Mouse (Mus musculus) liver, adult (tissue): ENCODE results near the gene Cntnap1.

Source experiments
- GATA4 ChIP-seq: IDR thresholded peaks from 2 replicates; pipeline ENCODE4 v1.6.1; 2014; ENCODE audit warnings: mild to moderate bottlenecking, low read length; ENCODE audit not compliant: insufficient replicate concordance

Gene Cntnap1

DNA sequence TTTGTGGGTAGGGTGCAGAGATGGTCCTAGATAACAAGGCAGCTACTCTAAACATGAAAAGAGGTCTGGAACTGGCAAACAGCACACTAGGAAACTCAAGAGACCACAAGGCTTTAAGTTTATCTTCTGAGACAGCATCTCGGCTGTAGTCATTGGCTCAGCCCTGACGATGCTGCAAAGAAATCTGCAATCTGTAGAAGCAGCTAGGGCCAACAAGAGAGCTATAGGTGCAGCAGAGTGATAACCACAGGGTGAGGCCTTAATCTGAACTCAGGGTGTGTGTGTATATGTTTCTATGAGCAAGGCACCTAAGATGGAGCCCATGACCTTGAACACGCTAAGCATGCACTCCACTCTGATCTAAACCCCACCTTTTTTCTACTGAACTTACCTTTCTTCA lies 29.2 kb downstream of the Cntnap1 start:
- no peak for TF ChIP-seq GATA4

DNA sequence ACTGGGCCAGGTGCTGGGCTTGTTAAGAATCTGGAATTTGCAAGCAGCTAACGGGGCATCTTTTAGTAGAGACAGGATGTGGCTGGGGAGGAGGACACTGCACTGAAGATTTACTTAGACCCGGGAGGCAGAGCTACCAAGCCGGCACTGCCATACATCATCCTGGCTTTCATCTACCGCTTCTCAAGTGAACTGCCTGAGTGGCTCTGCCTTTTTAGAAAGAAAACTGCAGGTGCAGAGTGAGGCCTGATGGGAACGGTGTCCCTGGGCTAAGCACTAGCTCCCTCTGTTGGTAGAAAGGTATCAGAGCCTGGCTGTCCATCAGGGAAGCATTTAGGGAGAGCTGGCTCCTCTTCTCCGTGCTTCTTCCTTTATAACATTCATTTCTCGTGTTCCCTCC lies 30.7 kb downstream of the Cntnap1 start:
- TF ChIP-seq GATA4, result no peak

DNA sequence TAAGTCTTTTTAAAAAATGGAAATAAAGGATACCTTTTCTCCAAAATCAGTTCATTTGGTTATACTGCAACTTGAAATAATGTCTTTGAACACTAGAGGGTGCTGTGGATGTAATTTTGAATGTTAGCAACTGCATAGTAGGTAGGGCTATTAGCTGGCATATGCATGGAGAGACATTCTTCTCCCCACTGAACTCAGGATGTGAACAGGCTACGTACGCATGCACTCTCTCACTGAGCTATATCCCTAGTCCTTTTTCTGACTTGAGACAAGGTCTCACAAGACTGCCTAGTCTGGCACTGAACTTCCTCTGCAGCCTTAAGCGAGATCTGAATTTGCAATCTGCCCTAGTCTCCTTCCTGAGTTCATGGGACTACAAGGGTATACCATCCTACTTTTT lies 41.6 kb downstream of the Cntnap1 start:
- TF ChIP-seq GATA4, result no peak

DNA sequence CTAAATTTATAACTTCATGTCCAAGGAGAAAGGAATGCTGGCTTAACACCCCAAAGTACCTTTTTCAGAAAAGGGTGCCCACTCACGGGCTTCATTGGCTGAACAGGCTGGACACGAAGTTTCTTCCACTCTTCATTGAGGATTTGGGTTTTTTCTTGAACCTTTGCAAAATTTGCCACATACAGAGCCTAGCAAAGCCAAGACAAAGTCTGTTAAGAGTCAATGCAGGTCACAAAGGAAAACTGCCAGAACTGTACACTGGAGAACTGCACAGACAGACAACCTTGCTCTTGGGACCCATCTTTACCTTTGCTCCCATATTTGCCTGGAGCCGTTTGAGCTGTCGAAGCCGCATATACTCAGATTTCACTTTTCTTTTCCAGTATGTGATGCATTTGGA lies 46.6 kb downstream of the Cntnap1 start:
- no peak for TF ChIP-seq GATA4

DNA sequence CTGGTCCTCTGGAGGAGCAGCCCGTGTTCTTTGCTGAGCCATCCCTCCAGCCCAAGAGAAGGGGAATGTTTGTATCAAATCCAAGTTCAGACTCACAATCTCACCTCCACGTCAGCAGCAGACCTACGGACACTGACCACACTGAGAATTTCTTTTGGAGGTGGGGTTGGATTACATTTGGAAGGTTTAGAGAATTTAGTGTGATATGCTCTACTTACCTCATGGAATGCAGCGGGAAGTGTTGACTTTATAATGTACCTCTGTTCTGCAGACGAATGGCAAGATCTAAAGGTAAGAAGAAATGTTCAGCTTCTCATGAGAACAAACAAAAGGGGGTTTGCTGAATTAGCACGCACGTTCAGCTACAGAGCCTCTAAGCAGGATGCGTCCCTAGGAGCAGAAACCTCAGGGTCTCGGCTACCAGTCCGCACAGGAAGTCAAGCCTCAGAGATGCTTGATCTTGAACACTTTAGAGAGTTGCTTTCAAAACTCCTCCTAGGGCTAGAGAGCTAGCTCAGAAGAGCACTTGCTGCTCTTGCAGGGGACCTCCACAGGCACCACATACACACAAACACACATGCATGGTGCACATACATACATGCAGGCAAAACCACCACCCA lies 48.2 kb downstream of the Cntnap1 start:
- TF ChIP-seq GATA4, result no peak

DNA sequence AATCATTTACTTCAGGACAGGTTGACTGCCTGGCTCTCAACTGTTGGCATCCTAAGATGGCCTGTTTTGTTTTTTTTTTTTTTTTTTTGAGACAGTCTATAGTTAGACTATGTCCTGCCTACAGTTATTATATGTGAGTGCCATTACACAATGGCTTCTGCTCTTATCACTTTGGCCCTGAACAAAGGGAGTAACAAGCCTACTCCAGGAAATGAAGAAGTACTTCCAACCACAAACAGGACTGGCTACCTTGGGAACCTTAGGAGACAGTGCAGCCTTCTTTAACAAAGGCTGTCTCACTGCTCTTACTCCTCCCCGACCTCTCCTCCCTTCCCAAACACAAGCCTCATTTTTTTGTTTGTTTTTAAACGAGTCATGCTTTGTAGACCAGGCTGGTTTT lies 50.5 kb downstream of the Cntnap1 start:
- TF ChIP-seq GATA4, result no peak

DNA sequence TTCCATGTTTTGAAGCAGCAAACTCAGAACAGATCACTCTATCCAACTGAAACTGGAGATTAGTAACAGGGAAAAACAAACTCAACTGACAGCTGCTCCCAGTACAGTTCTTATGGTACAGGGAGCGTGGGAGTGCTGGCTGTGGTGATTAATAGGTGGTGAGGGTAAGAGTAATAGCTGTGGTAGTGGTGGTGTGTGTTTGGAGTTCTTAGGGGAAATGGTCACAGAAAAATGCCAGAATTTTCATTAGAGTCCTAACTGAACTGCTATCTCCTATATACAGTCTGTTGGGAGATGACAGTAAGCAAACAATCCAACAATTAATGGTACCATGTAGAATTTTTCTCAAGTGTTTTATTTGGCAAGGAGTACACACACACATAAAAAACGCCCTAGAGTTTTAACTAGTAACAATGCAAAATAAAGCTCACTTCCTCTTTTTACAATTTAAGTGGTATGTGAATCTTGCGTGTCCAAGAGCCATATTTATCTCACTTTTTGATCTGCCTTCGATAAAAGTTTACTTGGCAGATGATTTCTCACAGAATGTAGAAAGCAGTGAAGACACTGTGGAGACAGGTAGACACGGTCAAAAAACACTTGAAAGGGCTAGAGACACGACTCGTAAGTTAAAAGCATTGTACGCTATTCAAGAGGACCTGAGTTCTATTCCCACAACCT lies 51.1 kb downstream of the Cntnap1 start:
- TF ChIP-seq GATA4, result no peak

DNA sequence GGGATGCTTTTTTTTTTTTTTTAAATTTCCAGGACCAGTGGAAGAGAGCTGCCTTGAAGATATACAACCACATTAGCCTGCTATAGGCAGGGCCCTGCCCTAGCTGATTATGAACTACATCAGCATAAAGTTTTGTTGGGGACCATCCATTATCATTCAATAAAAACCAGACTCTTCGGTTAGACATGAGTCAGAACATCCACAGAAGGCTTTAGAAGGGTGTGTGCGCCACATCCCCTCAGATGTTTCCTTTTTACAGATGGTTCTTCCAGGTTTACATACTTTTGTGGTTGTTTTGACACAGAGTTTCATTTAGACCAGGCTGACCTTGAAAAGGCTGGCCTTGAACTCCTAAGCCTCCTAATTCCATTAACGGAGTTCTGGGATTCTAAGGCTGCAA lies 54.0 kb downstream of the Cntnap1 start:
- no peak for TF ChIP-seq GATA4

DNA sequence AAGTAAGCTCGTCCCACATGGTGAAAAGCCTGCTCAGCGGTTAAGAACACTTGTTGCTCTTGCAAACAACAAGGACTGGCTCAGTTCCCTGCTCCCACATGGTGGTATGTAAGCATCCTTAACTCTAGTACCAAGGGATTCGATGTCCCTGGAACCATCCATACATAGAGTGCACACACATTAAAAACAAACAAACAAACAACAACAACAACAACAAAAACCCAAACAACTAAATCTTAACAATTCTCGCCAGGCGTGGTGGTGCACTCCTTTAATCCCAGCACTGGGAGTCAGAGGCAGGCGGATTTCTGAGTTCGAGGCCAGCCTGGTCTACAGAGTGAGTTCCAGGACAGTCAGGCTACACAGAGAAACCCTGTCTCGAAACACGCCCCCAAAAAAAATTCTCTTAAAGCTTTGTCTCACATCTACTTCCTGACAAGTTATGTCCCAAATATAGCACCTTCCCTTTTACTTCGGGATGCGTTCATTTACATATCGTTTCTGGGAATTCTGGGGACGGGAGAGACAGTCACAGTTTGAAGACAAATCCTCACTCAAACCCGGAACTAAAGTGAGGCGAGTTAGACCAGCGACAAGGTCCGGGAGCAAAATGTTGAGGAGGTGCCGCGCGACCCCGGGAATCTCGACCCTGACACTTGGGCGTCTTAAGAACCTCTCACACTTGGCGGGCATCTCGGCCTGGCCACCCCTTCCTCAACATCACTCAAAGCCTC lies 55.2 kb downstream of the Cntnap1 start:
- TF ChIP-seq GATA4, result no peak

DNA sequence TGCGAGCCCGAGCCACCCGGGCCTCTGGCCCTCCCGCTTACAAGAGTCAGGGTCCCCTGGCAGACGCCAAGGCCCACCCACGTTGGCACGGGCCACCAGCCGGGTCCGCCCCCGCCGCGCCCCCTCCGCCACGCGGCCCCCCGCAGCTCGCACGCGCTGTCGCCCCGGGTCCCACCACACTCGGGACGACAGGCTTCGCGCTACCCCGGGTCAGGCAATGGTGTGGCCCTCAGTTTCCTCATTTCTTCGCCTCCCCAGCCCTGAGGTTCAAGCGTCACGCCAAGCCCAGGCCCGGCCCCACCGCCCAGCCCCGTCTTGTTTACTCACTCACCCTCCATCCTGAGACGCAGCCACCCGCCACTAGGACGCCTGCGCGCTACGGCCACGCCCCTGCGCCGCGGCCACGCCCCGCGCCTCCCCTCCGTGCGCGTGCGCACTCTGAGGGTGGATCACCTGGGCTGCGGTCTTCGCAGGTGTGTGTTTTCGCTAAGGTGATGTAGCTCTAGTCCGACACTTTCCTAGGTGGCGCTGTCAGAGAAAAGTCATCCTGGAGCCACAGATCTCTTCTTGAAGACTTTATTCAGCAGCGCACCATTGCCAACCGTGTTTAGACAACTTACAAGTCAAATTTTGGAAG lies 55.9 kb downstream of the Cntnap1 start, which contains the start of gene Ezh1:
Ezh1 (minus strand) TSS at position 399 of the 637 bp plus-strand sequence.
- TF ChIP-seq GATA4, result no peak; the same call in 1 of the 2 replicates

DNA sequence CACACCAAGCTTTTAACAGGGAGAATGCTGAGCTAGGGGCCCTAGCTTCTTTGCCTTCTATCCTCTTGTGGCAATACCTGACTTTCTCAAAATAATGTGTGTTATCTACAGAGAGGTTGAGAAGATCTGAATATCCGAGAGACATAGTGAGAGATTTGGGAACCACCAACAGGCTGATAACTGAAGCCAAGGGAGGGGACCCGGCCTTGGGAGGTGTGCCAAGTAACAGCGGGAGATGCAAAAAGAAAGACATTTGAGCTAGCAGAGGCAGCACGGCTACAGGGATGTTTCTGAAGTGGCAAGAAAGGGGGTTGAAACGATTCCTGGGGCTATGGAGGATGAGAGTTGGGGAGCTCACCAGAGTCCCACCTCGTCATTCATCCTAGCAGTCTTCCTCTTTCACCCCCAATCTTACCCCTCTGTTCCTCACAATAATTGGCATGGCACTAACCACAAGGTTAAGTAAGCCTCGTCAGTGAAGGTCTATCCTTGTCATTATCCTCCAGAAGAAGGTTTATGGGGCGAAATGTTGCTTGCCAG lies 59.1 kb downstream of the Cntnap1 start:
- TF ChIP-seq GATA4, result no peak

DNA sequence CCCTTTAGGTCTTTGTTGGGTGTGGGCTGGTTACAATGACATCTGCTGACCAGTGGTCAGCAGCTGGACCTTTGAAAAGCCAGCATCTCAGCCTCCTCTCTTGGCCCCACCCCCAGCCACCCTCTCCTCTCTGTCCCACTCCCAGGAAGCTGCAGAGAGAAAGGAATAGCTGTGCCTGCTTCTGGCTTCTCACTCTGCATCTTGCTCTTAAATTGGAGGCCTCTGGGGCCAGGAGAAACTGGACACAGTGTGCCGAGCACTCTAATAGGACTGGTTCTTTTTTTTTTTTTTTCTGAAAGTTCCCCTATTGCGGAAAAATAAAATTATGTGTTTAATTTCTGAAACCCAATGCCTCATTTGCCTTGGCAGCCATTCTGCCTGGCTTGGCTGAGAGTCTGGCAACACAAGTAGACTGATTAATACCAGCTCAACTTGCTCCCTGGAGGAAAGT lies 59.8 kb downstream of the Cntnap1 start:
- TF ChIP-seq GATA4, result no peak

DNA sequence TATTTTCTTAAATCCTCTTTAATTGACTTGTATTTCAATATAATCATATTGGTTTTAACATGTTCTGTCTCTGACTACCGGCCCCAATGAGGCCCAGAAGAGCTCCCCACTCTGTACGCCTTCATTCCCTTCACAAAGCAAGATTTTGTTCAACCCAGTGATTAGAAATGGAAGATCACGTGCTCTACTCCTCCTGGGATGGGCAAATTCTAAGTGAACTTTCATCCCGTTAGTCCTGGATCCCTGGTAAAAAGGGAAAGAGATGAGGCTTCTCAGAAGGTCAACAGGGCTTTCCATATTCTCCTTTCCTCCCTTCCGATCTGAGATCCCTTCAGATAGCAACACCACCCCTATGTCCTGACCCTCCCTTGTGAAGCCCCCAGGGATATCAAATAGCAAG lies 60.2 kb downstream of the Cntnap1 start:
- no peak for TF ChIP-seq GATA4

DNA sequence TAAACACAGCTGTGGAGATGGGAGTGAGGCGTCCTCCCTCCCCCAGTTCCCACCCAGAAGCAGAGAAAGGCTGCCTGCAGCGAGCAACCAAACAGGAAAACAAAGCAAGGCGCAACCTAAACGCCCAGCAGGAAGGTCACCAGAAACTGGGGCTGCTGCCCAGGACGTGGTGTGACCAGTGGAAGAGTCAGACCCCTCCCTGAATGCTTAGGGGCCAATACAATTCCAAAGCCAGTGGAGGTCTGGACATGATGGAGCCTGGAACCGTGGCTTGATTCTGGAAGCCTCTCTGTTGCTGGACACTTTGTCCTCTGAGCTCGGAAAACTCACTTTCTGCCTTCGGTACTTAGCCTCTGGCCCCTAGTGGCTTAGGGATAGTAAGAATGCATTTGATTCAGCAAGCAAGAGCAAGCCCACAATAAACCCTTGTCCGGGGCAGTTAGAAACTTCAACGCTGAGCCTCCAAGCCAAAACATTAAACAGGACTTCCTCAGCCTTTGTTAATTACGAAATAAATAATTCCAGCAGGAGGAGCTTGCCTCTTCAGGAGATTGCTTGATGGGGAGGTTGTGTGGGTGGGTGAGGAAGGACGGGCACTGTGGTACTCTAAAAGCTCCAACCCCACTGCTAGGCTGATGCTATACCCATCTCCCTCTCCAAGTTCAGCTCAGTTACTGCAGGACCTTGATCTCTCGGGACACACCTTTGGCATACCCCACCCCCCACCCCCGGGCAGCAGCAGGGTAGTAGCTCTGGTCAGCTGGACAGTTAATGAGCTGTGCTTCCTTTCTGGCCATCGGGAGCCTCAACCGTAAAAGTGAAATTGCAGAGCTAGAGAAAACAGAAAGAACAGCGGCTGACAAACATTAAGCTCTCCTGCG lies 60.9 kb downstream of the Cntnap1 start:
- TF ChIP-seq GATA4, result no peak; the same call in 1 of the 2 replicates
